Mouse (Mus musculus): Measurements from ENCODE around the gene Shisal1.

The Shisal1 gene

DNA sequence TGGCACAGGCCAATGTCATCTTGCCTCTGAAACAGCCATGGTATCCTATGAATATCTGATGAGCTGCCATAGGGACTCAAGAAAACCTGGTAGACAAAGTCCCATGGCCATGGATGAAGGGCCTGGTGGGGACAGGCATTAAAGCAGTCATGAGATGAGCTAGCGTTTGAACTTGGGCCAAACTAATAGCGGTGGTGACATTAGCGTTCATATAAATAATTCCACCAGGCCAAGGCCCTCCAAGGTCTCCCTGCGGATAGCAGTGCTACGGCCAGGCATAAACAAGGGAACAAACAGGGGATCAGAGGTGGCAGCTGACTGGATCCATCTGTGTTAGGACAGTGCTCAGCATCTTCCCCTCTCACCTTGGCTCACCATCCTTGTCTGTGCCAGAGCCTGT, 21.2 kb downstream of the Shisal1 start:
- no peak for DNase-seq (ENCODE audit: low spot score)

DNA sequence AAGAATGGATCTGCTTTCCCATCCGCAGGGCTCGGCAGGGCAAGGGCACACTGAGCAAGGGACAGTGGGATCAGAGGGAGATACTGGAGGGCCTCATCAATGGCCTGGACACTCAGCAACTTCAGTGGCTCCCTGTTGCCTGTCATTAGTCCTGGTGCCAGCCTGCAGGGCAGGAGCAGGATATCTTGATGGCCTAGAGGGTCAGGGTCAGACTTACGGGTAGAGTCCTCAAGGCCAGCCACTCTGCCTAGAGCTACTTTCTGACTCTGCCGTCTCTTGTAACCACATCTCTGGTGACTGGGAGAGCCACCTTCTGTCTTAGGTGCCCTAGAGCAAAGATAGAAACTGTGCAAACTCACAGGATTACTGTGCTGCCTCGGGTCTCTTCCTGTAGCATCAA, 23.1 kb downstream of the Shisal1 start:
- no peak for DNase-seq (ENCODE audit: low spot score)

DNA sequence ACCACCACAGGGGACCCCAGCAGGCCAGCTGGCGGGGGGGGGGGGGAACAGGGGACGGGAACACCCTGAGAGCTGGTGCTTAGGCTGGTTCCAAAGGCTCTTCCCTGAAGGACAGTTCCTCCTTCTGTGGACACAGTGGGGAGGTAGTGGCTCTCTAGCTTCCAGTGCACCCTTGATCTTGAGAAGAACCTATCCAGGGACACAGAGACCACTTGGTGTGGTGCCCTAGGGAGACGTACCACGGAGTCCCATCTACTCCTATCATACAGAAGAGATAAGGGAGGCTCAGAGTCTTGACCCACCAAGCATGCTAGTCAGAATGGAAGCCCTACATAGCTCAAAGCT, 28.7 kb downstream of the Shisal1 start:
- DNase-seq (ENCODE audit: low spot score) = no peak

DNA sequence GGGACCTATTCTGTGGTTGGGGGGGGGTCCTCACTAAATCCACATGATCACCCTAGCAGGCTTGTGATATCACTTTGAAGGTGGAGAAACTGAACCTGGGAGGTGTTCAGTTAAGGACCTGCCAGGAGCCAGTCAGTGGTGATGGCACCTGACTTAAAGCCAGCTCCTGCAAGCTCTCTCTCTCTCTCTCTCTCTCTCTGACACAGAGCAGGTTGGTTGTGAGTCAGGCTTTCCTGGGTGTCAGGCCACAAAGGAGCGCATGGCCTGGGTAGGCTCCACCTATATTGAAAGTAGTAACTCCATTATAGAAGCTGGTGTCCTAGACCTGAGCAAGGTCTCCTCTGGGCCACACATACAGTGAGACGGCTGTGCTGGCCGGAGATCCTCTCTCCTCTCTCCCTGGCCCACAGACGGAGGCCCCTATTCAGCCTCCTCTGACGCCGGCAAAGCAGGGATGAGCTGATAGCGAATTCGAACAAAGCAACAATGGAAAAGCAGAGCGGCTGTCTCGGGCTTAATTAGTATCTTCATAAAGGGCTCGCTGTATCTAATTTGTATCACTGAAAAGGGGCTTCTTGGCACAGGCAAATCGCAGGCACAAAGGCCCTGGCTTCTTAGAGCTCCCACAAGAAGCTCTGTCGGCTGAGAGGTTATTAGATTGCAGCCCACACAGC, 29.2 kb downstream of the Shisal1 start:
- DNase-seq (ENCODE audit: low spot score) = peak; percentile 75

DNA sequence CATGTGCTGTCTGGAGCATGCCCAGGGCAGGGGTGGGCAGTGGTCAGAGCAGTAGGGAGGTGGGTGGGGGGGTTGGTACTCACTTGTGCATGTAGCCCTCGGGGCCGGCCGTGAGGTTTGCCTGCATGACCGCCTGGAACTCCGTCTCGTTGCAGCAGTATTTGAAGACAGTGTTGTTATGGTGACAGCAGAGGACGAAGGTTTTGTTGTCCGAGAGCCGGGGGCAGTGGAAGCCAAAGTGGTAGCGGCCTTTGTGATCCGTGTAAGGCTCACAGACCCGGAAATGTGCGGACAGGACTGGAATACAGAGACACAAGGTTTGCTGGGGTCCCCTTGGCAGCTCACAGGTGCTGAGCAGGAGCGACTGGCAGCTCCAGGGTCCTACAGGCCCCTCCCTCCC, 29.9 kb downstream of the Shisal1 start:
- peak; percentile 47 for DNase-seq (ENCODE audit: low spot score)

DNA sequence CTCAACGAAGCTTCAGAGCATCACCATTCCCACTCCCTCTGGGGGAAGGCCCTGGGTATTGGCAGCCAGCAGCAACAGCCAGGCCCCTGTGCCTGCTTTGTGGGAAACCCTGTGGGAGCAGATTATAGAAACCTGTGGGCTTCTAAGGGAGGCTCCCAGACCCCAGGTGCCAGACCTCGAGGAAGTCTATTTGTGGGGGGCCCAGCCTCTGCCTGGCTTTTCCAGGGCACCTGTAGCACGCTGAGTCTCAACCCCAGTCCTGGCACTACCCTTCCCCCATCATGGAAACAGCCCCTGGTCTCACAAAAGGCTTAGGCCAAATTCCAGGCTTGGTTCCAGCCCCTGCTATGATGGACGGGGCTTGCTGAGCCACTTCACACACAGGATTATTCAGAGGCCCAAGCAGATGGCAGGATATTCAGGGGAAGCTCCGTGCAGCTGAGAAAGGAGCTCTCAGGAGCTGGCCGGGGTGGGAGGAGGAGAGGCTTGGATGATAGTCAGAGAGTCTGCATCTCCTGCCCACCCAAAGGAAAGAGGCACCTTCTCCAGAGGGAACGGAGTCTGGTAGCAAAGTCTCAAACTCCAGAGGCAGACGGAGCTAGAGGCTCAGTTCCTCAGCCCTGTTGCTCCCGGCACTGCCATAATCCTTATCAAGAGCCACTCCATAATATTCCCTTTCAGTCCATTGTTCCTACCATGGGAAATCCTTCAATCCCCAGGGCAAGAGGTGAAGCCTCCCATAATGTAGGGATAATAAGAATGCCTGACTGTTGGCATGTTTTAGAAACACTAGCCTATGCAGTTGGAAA, 32.7 kb downstream of the Shisal1 start:
- DNase-seq (ENCODE audit: low spot score) = no peak

DNA sequence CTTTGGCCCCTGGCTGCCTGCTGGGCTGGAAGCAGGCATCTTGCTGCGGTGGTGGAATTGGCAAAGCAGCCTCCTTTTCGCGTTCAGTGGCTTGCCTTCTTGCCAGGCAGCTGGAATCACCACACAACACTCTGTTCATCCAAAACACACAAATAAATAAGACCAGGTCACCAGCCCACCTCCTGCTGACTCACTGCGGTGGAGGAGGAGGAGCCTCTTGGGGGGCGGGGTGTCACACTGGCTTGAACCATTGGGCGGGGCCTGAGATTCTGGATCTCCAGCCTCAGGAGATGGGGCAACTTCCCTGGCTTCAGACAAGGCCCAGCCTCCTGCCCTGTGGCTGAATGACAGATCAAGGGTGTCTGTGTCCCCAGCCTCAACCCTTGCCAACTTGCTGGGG, 34.5 kb downstream of the Shisal1 start:
- peak; percentile 73 for DNase-seq (ENCODE audit: low spot score)

DNA sequence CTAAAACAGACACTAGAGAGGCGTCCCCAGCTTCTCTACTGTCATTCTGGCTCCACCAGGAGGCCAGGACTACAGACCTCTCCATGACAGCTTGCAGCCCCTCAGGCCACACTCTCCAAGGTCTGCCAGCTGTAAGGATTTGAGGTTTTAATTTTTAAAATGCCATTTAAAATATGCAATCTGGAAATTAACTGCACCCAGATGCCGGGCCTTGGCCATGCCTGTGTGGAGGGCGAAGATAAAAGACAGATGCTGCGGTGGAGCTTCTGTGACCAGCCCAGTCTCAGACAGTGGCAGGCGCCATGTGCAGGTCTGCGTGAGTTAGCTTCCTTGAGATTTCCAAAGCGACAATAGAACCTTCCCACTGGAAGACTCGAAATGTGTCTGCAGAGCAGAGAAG, 36.8 kb downstream of the Shisal1 start:
- DNase-seq (ENCODE audit: low spot score) = no peak

DNA sequence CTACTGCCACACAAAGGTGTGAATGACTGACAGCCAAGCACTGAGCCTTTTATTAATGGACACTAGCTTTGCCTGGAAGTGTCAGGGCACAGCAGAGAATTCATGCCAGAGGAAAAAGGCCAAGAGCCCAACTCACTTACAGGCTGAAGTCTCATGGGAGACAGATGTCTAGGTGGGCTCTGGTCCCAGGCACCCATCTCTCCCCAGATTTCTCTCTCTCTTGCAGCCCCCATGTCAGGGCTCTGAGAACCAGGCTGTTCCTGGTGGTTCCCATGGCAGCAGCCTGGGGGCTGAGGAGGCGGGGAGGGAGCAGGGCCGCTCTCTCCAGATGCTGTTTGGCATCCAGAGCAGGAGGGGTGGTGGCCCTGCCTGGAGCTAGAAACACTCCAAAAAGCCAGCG, 38.3 kb downstream of the Shisal1 start:
- DNase-seq (ENCODE audit: low spot score) = no peak

DNA sequence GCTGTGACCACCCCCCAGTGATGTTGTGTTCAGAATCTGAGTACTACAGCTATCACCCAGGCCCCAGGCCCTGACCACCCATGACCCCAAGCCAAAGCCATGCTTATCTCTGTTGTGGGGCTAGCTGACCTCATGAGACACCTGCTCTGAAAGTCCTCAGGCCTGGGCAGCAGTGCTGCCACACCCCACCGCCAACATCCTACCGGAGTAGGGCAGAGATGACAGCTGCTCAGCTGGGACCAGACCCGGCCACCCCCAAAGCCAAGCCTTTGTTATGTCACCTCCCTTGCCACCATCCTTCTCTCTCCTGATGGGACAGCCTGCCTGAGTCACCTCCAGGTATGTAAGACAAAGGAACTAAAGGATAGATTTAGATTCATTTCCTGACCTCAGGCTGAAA, 41.1 kb downstream of the Shisal1 start:
- DNase-seq (ENCODE audit: low spot score) = no peak

DNA sequence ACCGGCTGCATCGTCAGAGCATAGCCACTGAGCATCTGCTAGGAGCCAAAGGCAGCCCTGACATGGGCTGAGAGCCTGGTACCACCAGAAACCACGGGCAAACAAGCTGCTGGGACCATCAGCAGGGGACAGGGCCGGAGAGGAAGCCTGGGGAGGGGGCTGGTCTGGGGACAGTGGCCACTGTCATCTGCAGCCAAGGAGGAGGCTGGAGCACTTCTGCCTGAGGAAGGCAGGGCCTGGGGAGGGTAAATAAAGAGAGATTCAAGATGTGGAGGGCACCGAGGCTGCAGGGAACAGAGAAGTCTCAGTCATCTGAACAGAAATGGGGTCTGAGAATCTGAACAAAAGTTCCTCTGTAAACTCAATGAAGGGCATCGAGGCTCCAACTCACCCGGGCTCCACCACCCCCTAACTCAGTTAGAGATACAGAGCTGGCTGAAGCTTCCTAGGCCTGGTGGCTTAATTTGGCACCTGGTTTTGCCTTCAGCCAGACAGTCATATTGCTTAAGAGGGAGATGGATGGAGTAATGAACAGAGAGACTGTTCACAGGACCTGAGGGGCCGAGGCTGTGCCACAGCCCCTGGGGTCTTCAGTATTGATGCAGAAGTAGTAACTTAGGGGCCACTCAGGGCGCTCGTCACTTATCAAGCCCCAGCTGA, 43.3 kb downstream of the Shisal1 start:
- DNase-seq (ENCODE audit: low spot score) = no peak

DNA sequence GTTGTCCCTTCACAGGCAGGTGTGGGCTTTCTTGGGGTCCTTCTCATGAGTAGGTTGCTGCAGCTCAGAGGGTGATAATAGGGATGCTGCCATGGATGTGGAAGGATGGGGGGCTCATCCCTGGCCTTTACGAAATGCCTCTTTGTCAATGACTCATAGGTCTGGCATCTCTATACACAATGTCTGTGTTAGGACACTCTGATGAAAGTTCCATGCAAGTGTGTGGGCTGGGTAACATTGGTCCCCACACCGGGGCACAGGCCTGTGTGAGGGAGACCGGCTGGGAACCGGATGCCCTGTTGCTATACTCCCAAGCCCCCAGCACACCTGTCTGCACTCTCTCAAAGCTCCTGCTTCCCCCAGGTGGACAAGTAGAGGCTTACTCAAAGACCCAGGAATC, 48.3 kb downstream of the Shisal1 start:
- DNase-seq (ENCODE audit: low spot score) = no peak

DNA sequence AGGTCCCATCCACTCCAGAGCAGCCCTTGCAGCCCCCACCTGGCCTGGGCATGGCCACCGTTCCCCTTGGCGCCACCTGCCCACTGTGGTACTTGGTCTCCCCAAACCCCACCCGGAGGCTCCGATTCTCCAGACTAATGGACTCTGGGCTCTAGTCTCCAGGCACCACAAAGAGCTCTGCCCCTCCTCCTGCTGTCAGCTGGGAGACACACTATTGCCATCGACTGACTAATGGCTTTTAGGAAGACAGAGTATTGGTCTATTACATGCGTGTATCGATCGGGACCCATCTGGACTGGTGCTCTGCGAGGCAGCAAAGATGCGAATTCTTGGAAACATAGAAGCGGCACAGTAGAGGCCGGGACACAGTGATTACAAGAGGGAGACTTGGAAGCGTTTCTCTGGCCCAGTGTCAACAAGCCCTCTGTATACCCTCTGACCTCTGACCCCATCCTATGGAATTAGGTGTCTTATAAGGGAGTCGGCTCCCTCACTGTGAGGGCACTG, 49.2 kb downstream of the Shisal1 start:
- peak; percentile 52 for DNase-seq (ENCODE audit: low spot score)

DNA sequence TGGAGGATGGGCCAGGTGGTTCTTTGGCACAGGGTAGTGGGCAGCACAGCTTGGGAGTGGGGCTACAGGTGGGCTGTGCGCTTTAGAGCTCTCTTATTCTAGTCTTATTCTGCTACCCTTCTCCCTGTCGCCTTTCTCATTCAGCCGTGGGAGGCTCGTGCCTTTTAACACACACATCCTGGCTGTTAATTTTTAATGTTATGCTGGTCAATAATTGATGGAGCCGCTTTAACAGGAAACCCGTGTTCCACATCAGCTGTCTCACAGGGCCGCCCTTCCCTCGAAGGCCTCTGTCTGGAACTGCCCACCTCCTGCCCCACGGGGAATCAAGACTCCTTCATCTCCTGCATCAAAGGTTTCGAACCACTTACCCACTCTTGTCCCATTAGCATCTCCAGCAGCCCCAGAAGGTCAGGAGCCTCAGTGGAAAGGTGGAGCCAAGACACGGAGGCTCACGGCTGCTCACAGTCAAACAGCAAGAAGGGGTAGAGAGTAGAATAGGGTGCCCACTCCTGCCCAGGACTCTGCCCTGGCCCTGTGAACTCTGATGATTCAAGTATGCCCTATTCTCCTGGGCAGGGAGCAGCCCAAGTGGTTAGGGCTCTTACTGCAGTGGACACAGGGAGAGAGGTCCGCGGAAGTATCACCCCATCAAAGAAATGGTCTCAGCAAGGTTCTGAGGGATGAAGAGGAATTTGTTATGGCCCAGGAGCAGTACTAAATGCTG, 51.4 kb downstream of the Shisal1 start:
- no peak for DNase-seq (ENCODE audit: low spot score)

DNA sequence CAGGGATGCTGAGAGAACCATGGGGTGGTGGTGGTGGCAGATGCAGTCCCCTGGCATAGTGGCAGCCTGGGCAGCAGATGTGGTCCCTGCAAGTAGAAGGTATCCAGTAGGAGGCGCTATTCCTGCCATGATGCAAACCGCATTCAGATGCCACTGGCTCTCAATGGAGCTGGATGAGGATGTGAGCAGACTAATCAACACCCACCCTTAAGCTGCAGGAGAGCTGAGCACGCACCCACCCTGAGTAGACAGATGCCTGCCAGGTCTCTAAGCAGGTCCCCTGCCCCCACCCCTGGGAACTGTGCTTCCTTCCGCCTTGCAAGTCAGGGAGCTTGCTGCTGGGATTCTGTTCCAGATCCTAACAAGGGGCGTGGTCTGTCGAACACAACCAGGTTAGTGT, 53.6 kb downstream of the Shisal1 start:
- no peak for DNase-seq (ENCODE audit: low spot score)

DNA sequence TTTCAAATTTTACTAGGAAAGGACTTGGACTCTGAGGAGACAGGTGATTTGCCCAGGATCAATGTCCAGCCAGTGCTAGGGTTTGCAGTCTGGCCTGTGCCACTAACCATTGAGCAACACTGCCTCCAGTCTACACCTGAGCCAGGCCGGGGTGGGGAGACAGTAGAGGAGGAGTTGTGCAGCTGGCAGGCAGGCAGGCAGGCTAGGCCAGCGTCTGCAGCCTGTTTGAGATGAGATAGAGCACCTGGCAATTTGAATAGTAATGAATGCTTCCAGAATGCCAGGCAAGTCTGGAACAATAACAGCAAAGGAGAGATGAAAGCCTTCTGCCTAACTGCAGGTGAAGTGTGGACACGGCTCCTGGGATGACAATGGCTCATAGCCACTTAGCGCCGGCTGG, 54.1 kb downstream of the Shisal1 start:
- no peak for DNase-seq (ENCODE audit: low spot score)

DNA sequence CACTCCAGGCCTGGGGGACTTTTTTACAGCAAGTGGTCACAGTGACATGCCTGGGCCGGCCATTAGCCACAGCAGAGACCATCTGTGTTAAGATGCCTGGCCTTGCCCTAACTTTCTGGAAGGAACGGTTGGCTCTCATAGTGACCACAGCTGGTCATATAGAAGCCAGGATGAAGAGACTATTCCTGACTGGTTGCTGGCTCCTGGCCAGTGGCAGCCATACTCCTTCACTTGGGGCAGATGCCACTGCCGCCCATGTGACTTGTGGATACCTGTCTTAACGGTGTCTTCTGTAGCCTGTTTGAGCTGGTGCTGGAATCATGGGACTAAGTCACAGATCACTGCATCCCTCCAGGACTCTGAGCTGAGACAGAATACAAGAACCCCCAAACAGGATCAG, 54.8 kb downstream of the Shisal1 start:
- DNase-seq (ENCODE audit: low spot score) = no peak

DNA sequence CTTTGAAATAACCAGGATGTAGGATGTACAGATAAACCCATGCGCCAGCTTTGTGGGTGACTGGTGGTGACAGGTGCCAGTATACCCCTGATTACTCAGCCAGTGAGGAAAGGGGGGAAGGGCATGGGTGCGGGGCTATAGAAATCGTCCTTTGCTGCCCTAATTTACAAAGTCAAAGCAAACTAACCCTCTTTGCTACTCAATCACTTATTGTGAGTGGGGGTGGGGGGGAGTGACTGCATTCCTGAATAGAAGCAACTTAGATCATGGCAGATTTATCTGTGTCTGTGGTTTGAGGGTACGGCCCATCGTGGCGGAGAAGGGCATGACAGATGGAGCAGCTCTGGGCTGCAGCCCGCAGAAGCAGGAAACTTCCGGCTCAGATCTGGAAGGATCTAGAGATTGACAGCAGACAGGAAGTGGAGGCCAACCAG, 58.2 kb downstream of the Shisal1 start:
- DNase-seq (ENCODE audit: low spot score) = no peak

DNA sequence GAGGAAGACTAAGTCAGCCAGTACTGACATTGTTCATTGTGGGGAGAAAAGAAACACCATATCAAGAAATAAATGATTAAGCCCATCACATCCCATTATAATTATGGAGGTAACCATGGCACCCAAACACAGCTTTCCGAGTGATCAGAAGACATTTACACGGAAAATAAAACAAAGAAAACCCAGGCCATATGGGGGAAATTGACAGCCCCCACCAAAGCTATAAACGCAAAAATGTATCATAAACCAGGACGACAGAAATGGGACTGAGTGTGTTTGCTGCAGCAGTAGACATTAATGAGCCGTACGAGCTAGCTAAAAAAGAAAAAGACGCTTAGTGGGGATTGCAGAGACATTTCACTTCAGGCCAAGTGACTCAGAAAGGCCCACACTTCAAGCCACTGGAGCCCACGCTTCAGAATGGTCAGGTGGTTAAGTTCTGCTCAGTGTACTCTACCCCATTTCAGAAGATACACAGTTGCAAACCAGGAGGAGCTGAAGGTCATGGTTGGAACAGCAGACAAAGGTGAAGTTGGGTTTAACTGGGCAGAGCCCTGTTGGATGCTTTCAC, 60.8 kb downstream of the Shisal1 start:
- DNase-seq (ENCODE audit: low spot score) = no peak

DNA sequence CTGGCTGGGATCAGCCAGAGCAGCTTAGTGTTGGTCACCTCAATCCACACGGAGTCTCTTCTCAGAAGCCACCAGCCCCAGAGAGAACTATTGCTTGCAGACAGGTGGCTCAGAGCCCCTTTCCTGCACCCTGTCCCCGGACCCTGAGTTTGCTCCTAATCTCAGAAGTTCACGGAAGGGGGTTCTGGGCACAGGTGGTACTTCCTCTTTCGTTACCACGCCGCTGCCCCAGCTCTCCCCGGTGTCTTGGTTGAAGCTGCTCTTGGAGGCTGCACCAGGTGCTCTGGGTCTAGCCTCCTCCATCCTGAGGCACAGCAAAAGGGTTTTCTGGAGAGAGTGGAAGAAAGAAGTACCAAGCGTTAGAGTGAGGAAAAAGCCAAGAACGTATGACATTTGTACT, 62.8 kb downstream of the Shisal1 start:
- DNase-seq (ENCODE audit: low spot score) = no peak

DNA sequence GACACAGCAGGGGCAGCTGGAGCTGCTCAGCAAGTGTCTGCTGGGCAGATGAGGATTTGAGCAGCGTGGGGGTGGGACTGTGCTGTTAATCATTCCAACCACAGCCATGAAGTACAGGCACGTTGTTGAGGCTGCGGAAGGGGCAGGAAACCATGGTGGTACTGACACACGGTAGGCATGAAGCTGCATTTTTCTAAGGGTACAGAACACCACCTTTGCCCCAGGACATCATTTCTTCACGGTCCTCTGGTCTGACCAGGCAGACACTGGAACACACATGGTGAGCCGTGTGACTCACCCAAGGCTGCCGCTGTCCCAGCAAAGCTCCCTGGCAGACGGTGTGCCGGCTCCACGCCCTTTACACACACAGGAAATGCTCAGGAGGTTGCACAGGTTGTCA, 66.7 kb downstream of the Shisal1 start:
- DNase-seq (ENCODE audit: low spot score) = no peak

DNA sequence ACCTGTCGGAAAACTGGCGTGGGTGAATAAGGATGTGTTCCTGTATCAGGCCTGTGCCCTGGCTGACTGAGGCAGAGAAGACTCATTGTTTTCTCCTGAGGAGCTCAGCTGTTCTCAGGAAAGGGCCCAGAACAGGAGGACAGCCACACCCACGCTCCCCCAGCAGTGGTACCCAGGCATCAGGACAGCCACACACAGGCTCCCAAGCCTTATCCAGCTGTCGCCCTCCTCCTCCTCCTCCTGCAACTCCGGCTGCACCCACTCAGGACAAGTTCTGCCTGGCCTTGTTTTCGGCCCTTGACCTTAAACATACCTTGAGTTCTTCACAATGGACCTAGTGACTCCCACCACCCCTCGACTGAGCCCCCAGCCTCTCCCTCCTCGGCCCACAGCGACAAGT, 68.2 kb downstream of the Shisal1 start:
- no peak for DNase-seq (ENCODE audit: low spot score)

Data from embryo, embryonic 10.5 days (tissue).